Mouse (Mus musculus): ENCODE results near the gene Eif4a1. TPM values are rescaled to one million over a fixed set of nuclear protein-coding genes. Genes with fewer than 3 reads are reported as not detected.
A peak's percentile ranks its signal among the peaks of the same experiment; 100 is the strongest.

The Eif4a1 gene
- polyA plus RNA-seq, 1 experiment from 2014 or later = 291 TPM

DNA sequence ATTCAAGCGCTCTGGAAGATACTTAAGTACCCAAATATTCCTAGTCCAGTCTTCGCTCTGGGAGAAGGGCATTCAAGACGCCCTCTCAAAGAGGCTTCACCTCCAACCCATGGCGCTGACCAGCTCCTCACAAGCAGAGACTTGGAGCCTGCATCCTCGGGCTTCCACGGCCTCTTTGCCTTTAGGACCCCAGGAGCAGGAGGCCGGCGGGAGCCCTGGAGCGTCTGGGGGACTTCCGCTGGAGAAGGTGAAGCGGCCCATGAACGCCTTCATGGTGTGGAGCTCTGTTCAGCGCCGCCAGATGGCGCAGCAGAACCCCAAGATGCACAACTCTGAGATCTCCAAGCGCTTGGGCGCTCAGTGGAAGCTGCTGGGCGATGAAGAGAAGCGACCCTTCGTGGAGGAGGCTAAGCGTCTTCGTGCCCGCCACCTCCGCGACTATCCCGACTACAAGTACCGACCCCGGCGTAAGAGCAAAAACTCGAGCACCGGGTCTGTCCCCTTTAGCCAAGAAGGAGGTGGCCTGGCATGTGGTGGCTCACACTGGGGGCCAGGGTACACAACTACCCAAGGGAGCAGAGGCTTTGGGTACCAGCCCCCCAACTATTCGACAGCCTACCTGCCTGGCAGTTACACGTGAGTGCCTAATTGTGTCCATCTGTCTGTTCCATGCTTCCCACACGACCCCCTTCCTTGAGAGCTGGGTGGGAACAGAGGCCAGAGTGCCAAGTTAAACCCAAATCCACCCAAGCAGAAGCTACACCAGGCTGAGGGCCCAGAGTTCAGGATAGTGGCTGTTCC lies 16.8 kb downstream of the Eif4a1 start, which contains the start of gene Sox15:
Sox15 (plus strand) TSS at position 51 of the 801 bp plus-strand sequence.
- no peak within 1 kb of the TSS for H3K4me2 ChIP-seq (replicated peaks; ENCODE audit: low read depth)
- no peak within 1 kb of the TSS for H3K4me3 ChIP-seq (ENCODE audit: low read depth, low read length)
- H3K9me3 ChIP-seq (ENCODE audit: control insufficient read depth) = no peaks in the 10 kb centered on the region
- ATAC-seq = peak; percentile 53; the same call in 1 of the 2 replicates
- peak; percentile 87 for TF ChIP-seq CTCF (IDR thresholded peaks at IDR 0.05; ENCODE audit: low read depth)
- H3K27ac ChIP-seq (ENCODE audit: low read depth, low read length) = no peak within 1 kb of the TSS; the same call in 1 of the 2 replicates
- no peaks in the 10 kb centered on the region for H3K4me1 ChIP-seq (replicated peaks; ENCODE audit: control insufficient read depth, insufficient read depth, low read length)
- H3K27me3 ChIP-seq (replicated peaks; ENCODE audit: control insufficient read depth, insufficient read depth, low read length) = no peaks in the 10 kb centered on the region
- WGBS = 27% methylated on average over 34 of the region's 34 CpGs
- H3K9ac ChIP-seq (ENCODE audit: low read depth, low read length) = no peak within 1 kb of the TSS
- peaks cover 66% of the 10 kb centered on the region for H3K36me3 ChIP-seq (ENCODE audit: control insufficient read depth, insufficient read depth)

DNA sequence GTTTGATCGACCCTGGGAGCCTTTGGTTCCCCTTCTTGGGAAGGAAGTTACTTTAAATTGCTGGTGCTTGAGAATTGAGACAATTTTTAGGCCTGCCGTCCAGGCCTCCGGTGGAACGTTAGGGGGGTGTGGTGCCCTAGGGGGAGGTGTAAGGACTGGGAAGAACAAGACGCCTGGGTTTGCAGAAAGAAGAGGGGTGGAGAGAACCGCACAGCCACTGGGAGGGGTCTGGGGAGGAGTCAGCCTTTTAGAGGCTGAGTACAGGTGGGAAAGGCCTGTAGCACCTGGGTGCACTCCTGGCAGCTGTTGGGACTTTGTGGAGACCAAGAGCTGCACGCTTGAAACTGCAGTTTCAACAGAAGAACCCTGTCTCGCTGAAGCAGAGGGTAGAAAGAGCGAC lies 17.5 kb downstream of the Eif4a1 start:
- no peak overlapping the region; the same call in 1 of the 2 replicates for H3K27ac ChIP-seq (ENCODE audit: low read depth, low read length)
- WGBS = 42% methylated on average over 9 of the region's 9 CpGs
- H3K27me3 ChIP-seq (replicated peaks; ENCODE audit: control insufficient read depth, insufficient read depth, low read length) = no peaks in the 10 kb centered on the region
- no peaks in the 10 kb centered on the region for H3K4me1 ChIP-seq (replicated peaks; ENCODE audit: control insufficient read depth, insufficient read depth, low read length)
- no peak for TF ChIP-seq CTCF (IDR thresholded peaks at IDR 0.05; ENCODE audit: low read depth)
- H3K36me3 ChIP-seq (ENCODE audit: control insufficient read depth, insufficient read depth) = peaks cover 73% of the 10 kb centered on the region
- no peak for ATAC-seq
- H3K4me2 ChIP-seq (replicated peaks; ENCODE audit: low read depth) = no peak overlapping the region
- no peak overlapping the region for H3K4me3 ChIP-seq (ENCODE audit: low read depth, low read length)
- H3K9ac ChIP-seq (ENCODE audit: low read depth, low read length) = no peak overlapping the region
- H3K9me3 ChIP-seq (ENCODE audit: control insufficient read depth) = no peaks in the 10 kb centered on the region

DNA sequence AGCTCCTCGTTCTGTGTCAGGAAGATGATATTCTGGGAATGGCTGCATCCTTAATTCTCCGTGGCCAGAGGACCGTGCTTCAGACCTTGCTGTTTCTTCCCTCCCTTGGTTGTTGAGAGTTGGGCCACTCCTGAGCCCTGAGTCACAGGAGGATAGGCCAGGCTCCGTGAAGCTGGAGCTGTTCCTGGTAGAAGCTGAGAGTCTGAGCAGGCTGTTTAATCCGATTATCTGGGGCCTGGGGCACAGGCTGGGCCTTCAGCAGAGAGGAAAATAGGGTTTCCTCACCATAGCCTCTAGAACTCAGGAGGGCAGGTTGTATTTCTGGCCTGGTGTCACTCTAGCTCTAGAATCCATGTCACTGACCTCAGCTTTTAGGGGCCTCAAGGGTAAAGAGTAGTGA lies 18.8 kb downstream of the Eif4a1 start:
- no peak overlapping the region for H3K27ac ChIP-seq (ENCODE audit: low read depth, low read length)
- no peaks in the 10 kb centered on the region for H3K4me1 ChIP-seq (replicated peaks; ENCODE audit: control insufficient read depth, insufficient read depth, low read length)
- 65% methylated on average over 5 of the region's 5 CpGs for WGBS
- H3K9ac ChIP-seq (ENCODE audit: low read depth, low read length) = no peak overlapping the region
- H3K4me2 ChIP-seq (replicated peaks; ENCODE audit: low read depth) = no peak overlapping the region
- H3K4me3 ChIP-seq (ENCODE audit: low read depth, low read length) = no peak overlapping the region
- H3K36me3 ChIP-seq (ENCODE audit: control insufficient read depth, insufficient read depth) = peaks cover 74% of the 10 kb centered on the region
- ATAC-seq = no peak
- no peaks in the 10 kb centered on the region for H3K9me3 ChIP-seq (ENCODE audit: control insufficient read depth)
- H3K27me3 ChIP-seq (replicated peaks; ENCODE audit: control insufficient read depth, insufficient read depth, low read length) = no peaks in the 10 kb centered on the region
- TF ChIP-seq CTCF (IDR thresholded peaks at IDR 0.05; ENCODE audit: low read depth) = no peak

DNA sequence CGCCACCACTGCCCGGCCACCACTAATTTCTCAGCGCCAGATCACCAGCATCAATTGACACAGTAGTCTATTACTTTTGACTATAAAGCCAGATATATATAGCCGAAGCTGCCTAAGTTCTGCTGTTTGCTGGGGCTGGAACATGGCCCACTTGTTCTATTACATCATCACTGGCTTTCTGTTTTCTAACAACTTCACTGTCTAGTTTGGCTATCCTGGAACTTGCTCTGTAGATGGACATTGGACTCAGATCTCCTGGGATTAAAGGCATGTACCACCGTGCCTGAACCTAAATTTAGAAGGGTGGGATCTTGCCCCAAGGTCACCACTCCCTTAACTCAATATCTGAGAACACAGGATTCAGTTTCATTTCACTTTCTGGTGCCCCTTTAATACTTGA lies 26.4 kb downstream of the Eif4a1 start:
- 88% methylated on average over 5 of the region's 5 CpGs for WGBS
- Histone ChIP-seq H3K9ac (ENCODE audit: low read depth, low read length) (no peak overlapping the region), H3K4me3 (ENCODE audit: low read depth, low read length) (no peak overlapping the region), H3K9me3 (ENCODE audit: control insufficient read depth) (no peaks in the 10 kb centered on the region), H3K36me3 (ENCODE audit: control insufficient read depth, insufficient read depth) (peaks cover 87% of the 10 kb centered on the region), H3K27me3 (replicated peaks; ENCODE audit: control insufficient read depth, insufficient read depth, low read length) (no peaks in the 10 kb centered on the region), H3K27ac (ENCODE audit: low read depth, low read length) (no peak overlapping the region), H3K4me1 (replicated peaks; ENCODE audit: control insufficient read depth, insufficient read depth, low read length) (no peaks in the 10 kb centered on the region), H3K4me2 (replicated peaks; ENCODE audit: low read depth) (no peak overlapping the region)
- no peak for ATAC-seq
- TF ChIP-seq CTCF (IDR thresholded peaks at IDR 0.05; ENCODE audit: low read depth) = no peak

DNA sequence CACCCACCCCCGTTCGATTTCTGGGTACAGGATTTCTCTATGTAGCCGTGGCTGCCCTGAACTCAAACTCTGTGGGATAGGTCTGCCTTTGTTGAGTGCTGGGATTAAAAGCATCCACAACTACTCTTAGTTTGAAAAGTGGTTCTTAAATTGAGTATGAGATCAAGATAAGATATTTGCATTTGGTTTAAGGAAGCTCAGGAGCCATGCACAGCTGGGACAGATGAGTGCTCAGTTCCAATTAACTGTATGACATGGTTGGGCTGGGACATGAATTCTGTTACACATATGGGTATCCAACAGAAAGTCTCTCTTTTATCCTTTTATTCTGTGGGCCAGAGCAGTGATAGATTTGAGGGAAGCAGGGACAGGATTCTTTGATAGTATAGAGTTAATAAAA lies 36.8 kb downstream of the Eif4a1 start:
- Histone ChIP-seq H3K4me2 (replicated peaks; ENCODE audit: low read depth) (peak overlapping the region; percentile 13; the same call in 1 of the 2 replicates), H3K4me3 (ENCODE audit: low read depth, low read length) (no peak overlapping the region), H3K36me3 (ENCODE audit: control insufficient read depth, insufficient read depth) (peaks cover 6% of the 10 kb centered on the region; the same call in 1 of the 2 replicates), H3K4me1 (replicated peaks; ENCODE audit: control insufficient read depth, insufficient read depth, low read length) (peaks cover 5% of the 10 kb centered on the region; the same call in 1 of the 2 replicates), H3K9me3 (ENCODE audit: control insufficient read depth) (no peaks in the 10 kb centered on the region), H3K27me3 (replicated peaks; ENCODE audit: control insufficient read depth, insufficient read depth, low read length) (no peaks in the 10 kb centered on the region), H3K27ac (ENCODE audit: low read depth, low read length) (no peak overlapping the region), H3K9ac (ENCODE audit: low read depth, low read length) (0 out of 2 replicates have a peak overlapping the region, but pooled peaks have one; percentile 7)
- no peak for TF ChIP-seq CTCF (IDR thresholded peaks at IDR 0.05; ENCODE audit: low read depth)
- 50% methylated on average over 3 of the region's 3 CpGs for WGBS
- ATAC-seq = no peak

DNA sequence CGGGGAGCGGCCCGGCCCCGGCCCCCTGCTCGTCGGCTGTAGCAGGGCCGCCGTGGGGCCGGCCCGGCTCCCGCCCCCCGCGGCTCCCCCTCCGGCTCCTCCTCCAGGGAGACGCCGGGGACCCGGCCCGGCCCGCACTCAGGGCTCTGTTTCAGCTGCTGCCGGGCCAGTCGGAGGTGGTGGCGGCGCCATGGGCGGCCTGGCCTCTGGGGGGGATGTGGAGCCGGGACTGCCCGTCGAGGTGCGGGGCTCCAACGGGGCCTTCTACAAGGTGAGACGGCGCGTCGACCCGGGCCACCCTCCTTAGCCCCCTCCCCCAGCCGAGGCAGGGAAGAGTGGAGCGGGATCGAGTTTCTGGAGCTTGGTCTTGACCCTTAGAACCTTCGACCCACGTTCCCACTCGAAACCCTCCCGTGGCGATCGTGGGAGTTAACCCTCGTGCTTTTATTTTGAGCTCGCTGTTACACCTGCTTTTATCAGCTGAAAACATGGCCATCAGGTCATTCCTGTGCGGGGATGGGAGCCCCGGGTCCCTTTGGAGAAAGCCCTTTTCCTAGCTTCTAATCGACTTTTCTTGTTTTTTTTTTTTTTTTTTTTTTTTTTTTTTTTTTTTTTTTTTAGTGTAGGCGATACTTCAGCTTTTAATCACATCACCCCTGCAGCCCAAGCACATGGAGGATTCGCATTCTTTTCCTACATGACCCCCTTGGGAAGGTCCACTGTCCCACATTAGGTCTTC lies 38.9 kb downstream of the Eif4a1 start:
- no peaks in the 10 kb centered on the region for H3K9me3 ChIP-seq (ENCODE audit: control insufficient read depth)
- H3K36me3 ChIP-seq (ENCODE audit: control insufficient read depth, insufficient read depth) = no peaks in the 10 kb centered on the region
- H3K9ac ChIP-seq (ENCODE audit: low read depth, low read length) = peak overlapping the region; percentile 90
- under 1% methylated on average over 36 of the region's 50 CpGs for WGBS
- 0 out of 2 replicates have a peak, but pooled peaks have one; percentile 3 for TF ChIP-seq CTCF (IDR thresholded peaks at IDR 0.05; ENCODE audit: low read depth)
- peak overlapping the region; percentile 89 for H3K4me3 ChIP-seq (ENCODE audit: low read depth, low read length)
- H3K27ac ChIP-seq (ENCODE audit: low read depth, low read length) = peak overlapping the region; percentile 89
- peak; percentile 54 for ATAC-seq
- peak overlapping the region; percentile 70 for H3K4me2 ChIP-seq (replicated peaks; ENCODE audit: low read depth)
- no peaks in the 10 kb centered on the region for H3K27me3 ChIP-seq (replicated peaks; ENCODE audit: control insufficient read depth, insufficient read depth, low read length)
- peaks cover 5% of the 10 kb centered on the region; the same call in 1 of the 2 replicates for H3K4me1 ChIP-seq (replicated peaks; ENCODE audit: control insufficient read depth, insufficient read depth, low read length)
